ENCODE assay signal across 8 mouse cellular contexts in the genomic region with DNA sequence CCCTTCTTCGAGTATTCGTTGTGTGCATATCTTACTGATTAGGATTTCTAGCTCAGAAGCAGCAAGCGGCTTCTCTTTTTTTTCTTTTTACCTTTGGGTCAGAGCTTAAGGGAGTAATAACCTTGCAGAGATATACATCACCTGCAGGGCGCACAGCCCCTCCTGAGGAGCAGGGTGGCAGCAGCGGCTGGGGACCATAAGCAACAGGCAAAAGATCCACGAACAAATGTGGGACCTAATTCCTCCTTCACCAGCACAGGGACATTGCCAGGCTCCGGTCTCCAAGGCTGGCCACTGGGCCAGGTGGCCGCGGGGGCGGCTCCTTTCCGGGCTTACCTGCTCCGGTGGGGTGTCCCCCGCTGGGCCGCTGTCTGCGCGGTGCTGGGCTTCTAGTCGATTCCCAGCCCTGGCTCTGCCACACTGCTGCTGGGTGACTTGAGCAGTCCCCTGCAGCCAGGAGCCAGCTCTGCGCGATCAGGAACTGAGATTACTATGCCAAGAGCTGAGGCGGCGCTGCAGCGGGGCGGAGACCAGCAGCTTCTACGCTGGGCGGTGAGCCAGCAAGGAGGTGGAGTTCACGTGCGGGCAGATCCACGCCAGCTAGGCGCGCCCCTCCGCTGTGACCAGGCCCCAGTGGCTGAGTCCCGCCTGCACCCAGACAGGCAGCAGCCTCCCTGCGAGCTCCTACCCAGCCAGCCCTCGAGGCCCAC. TPM values are rescaled to one million over a fixed set of nuclear protein-coding genes. Genes with fewer than 3 reads are reported as not detected.
DNase-seq lines count a peak whose midpoint lies in the region; ATAC-seq lines count a peak whose summit lies in the region.

A gene (minus strand): TSS at position 471 of the 710 bp plus-strand sequence.

- ATAC-seq in embryonic facial prominence, embryonic 13.5 days (ENCODE audit: insufficient number of reproducible peaks, insufficient read depth, low FRiP score, low TSS enrichment, low read depth): peak; percentile 86
- peak; percentile 94 for ATAC-seq in midbrain, embryonic 12.5 days (ENCODE audit: low FRiP score, low read depth)

- WGBS in embryonic facial prominence, embryonic 13.5 days: 7% methylated on average over 34 of the region's 34 CpGs
- WGBS in limb, embryonic 10.5 days: 6% methylated on average over 34 of the region's 34 CpGs
- 10% methylated on average over 34 of the region's 34 CpGs for WGBS in midbrain, embryonic 12.5 days

- H3K27me3 ChIP-seq in embryonic facial prominence, embryonic 13.5 days: no peaks in the 10 kb centered on the region
- H3K27me3 ChIP-seq in limb, embryonic 10.5 days (ENCODE audit: low read depth, poor library complexity, severe bottlenecking): 0 out of 2 replicates have a peak, but pooled peaks cover 6% of the 10 kb centered on the region
- H3K27me3 ChIP-seq in midbrain, embryonic 12.5 days: no peaks in the 10 kb centered on the region

- peak within 1 kb of the TSS; percentile 87 for H3K4me2 ChIP-seq in embryonic facial prominence, embryonic 13.5 days
- peak within 1 kb of the TSS; percentile 85 for H3K4me2 ChIP-seq in midbrain, embryonic 12.5 days (replicated peaks)

- H3K27ac ChIP-seq in embryonic facial prominence, embryonic 13.5 days: peak within 1 kb of the TSS; percentile 75
- H3K27ac ChIP-seq in limb, embryonic 10.5 days: peak within 1 kb of the TSS; percentile 82
- 0 out of 2 replicates have a peak within 1 kb of the TSS, but pooled peaks have one; percentile 30 for H3K27ac ChIP-seq in midbrain, embryonic 12.5 days (replicated peaks)

- peaks cover 11% of the 10 kb centered on the region for H3K4me1 ChIP-seq in embryonic facial prominence, embryonic 13.5 days
- H3K4me1 ChIP-seq in limb, embryonic 10.5 days: peaks cover 10% of the 10 kb centered on the region
- H3K4me1 ChIP-seq in midbrain, embryonic 12.5 days: peaks cover 10% of the 10 kb centered on the region; the same call in 1 of the 2 replicates

- H3K4me3 ChIP-seq in embryonic facial prominence, embryonic 13.5 days: peak within 1 kb of the TSS; percentile 55
- H3K4me3 ChIP-seq in limb, embryonic 10.5 days: peak within 1 kb of the TSS; percentile 56
- H3K4me3 ChIP-seq in midbrain, embryonic 12.5 days: peak within 1 kb of the TSS; percentile 50

- peak within 1 kb of the TSS; percentile 76 for H3K9ac ChIP-seq in embryonic facial prominence, embryonic 13.5 days
- peak within 1 kb of the TSS; percentile 55 for H3K9ac ChIP-seq in midbrain, embryonic 12.5 days (replicated peaks)

- H3K36me3 ChIP-seq in embryonic facial prominence, embryonic 13.5 days: no peaks in the 10 kb centered on the region
- no peaks in the 10 kb centered on the region for H3K36me3 ChIP-seq in limb, embryonic 10.5 days
- H3K36me3 ChIP-seq in midbrain, embryonic 12.5 days: no peaks in the 10 kb centered on the region

- peak; percentile 88 to 90 for DNase-seq in adrenal gland, postnatal 36 days
- DNase-seq in heart, adult 18-20 months: peak; percentile 74 to 80
- DNase-seq in kidney, adult 11 months: peak; percentile 88
- DNase-seq in limb, embryonic 10.5 days (ENCODE audit: low spot score): peak; percentile 68
- DNase-seq in right cerebral cortex, postnatal 4 days: peak; percentile 82
- peak; percentile 57 for DNase-seq in yolk sac, embryonic 10.5 days (ENCODE audit: low spot score)

- H3K9me3 ChIP-seq in embryonic facial prominence, embryonic 13.5 days: no peaks in the 10 kb centered on the region
- no peaks in the 10 kb centered on the region for H3K9me3 ChIP-seq in limb, embryonic 10.5 days (replicated peaks)
- no peaks in the 10 kb centered on the region for H3K9me3 ChIP-seq in midbrain, embryonic 12.5 days

RNA-seq across cellular contexts. Expression of the gene that starts here (rescaled TPM):
- 1 to 10 TPM; 2.5 TPM for total RNA-seq in adrenal gland, postnatal 36 days (2021)
- 2.5 and 3.0 TPM in 2 replicates for polyA plus RNA-seq in embryonic facial prominence, embryonic 13.5 days (2015; fragmentation: Nextera tagmentation; extraction: Ambion mirVana)
- under 1 TPM; 0.32 to 0.69 TPM for total RNA-seq in heart, adult 18-20 months (2021)
- 0.05 and 0.30 TPM in 2 replicates for polyA plus RNA-seq in limb, embryonic 10.5 days (2016; fragmentation: Nextera tagmentation; extraction: Ambion mirVana)
- polyA plus RNA-seq in midbrain, embryonic 12.5 days (2016; fragmentation: Nextera tagmentation; extraction: Ambion mirVana): 0.50 and 0.54 TPM in 2 replicates

Comparison
In these comparisons a context has a peak if more than half of its experiments do, and no peak if none do; other contexts are left out.
1. Peak in every context shown above with its lines: DNase-seq, ATAC-seq, H3K4me3 ChIP-seq and H3K27ac ChIP-seq.
2. Peak in DNase-seq in heart, adult 18-20 months; RNA of the gene not detected or under 1 TPM.
3. Peak in DNase-seq, H3K4me3 ChIP-seq and H3K27ac ChIP-seq in limb, embryonic 10.5 days; RNA of the gene not detected or under 1 TPM.
4. Peak in ATAC-seq, H3K4me3 ChIP-seq, H3K27ac ChIP-seq, H3K9ac ChIP-seq and H3K4me2 ChIP-seq in midbrain, embryonic 12.5 days; RNA of the gene not detected or under 1 TPM.
5. H3K27ac ChIP-seq: peak in every context shown above with its lines; median percentile 82 in limb, embryonic 10.5 days; 75 in embryonic facial prominence, embryonic 13.5 days; 30 in midbrain, embryonic 12.5 days.